Mouse (Mus musculus) lung, postnatal 0 days (tissue): Measurements from ENCODE around the gene Nup54. TPM values are rescaled to one million over a fixed set of nuclear protein-coding genes. Genes with fewer than 3 reads are reported as not detected.

Source experiments
- ATAC-seq: fragments of 200-750 bp; cut with Nextera tagmentation; 2 replicates; pipeline ENCODE4 v1.8.0; 2017; ENCODE audit warnings: moderate library complexity
- DNase-seq: peaks from one replicate; pipeline ENCODE4 v3.0.0-alpha.2; 2016; ENCODE audit warnings: low spot score
- H3K27ac ChIP-seq: fragments of 300-500 bp; sonication (generic); 2 replicates; pipeline ENCODE4 v1.5.1; 2014; ENCODE audit warnings: antibody characterized with exemption, mild to moderate bottlenecking, low read length, mixed read lengths
- H3K27me3 ChIP-seq: fragments of 300-500 bp; sonication (generic); replicated peaks from 2 replicates; pipeline ENCODE4 v1.6.1; 2014; ENCODE audit warnings: low read length, mixed read lengths; ENCODE audit not compliant: insufficient read depth
- H3K36me3 ChIP-seq: fragments of 300-500 bp; sonication (generic); 2 replicates; pipeline ENCODE4 v1.6.1; 2014; ENCODE audit warnings: low read length, mixed read lengths; ENCODE audit not compliant: insufficient read depth
- H3K4me1 ChIP-seq: fragments of 300-500 bp; sonication (generic); 2 replicates; pipeline ENCODE4 v1.6.1; 2014; ENCODE audit warnings: antibody characterized with exemption, low read depth, low read length, mixed read lengths; ENCODE audit not compliant: insufficient read depth
- H3K4me2 ChIP-seq: fragments of 300-500 bp; sonication (generic); replicated peaks from 2 replicates; pipeline ENCODE4 v1.6.1; 2014; ENCODE audit warnings: low read depth, mild to moderate bottlenecking, low read length, moderate library complexity, mixed read lengths
- H3K4me3 ChIP-seq: fragments of 300-500 bp; sonication (generic); 2 replicates; pipeline ENCODE4 v1.5.1; 2014; ENCODE audit warnings: low read depth, low read length
- H3K9ac ChIP-seq: fragments of 300-500 bp; sonication (generic); replicated peaks from 2 replicates; pipeline ENCODE4 v1.6.1; 2014; ENCODE audit warnings: low read depth, mild to moderate bottlenecking
- H3K9me3 ChIP-seq: fragments of 300-500 bp; sonication (generic); 2 replicates; pipeline ENCODE4 v1.6.1; 2016; ENCODE audit warnings: low read length, mixed read lengths
- CTCF ChIP-seq: IDR thresholded peaks from 2 replicates; pipeline ENCODE4 v1.5.1; 2016; ENCODE audit warnings: antibody characterized with exemption, mild to moderate bottlenecking
- EP300 ChIP-seq: IDR thresholded peaks from 2 replicates; pipeline ENCODE4 v1.6.1; 2016; ENCODE audit warnings: antibody characterized with exemption, mild to moderate bottlenecking, control low read depth
- WGBS: fragments of 180-500 bp; shearing (Covaris S2); extraction: QIAGEN DNeasy Blood & Tissue Kit; methylation state at CpG from one replicate; pipeline ENCODE4 v1.1.7; 2014; 5-methylcytosine and 5-hydroxymethylcytosine counted together
- polyA plus RNA-seq: library from polyadenylated mRNA; unstranded; fragments of >200 nt; fragmentation: Nextera tagmentation; extraction: Ambion mirVana; gene quantifications from 2 replicates; pipeline ENCODE4 v1.2.1, GENCODE M21; 2015

Gene Nup54
- polyA plus RNA-seq, 1 experiment from 2014 or later: 19.7 TPM

- 41% methylated on average over 8 of the region's 8 CpGs for WGBS
- no peak overlapping the region for H3K9ac ChIP-seq
- H3K27me3 ChIP-seq: no peaks in the 10 kb centered on the region
- ATAC-seq (peak; percentile 24; the same call in 1 of the 2 replicates), DNase-seq (peak; percentile 27)
- H3K4me2 ChIP-seq: no peak overlapping the region
- peak overlapping the region; percentile 20; the same call in 1 of the 2 replicates for H3K27ac ChIP-seq
- no peak for TF ChIP-seq CTCF
- no peak for TF ChIP-seq EP300
- peaks cover 3% of the 10 kb centered on the region; the same call in 1 of the 2 replicates for H3K4me1 ChIP-seq
- no peak overlapping the region for H3K4me3 ChIP-seq
- H3K9me3 ChIP-seq: no peaks in the 10 kb centered on the region
- H3K36me3 ChIP-seq: no peaks in the 10 kb centered on the region
Measured at GRCm38 (mm10) chr5:92467102-92467766, 32.2 kb upstream of the Nup54 start.

GRCm38 (mm10) chr5:92465511-92465910 is 30.5 kb upstream of the Nup54 start:
- ATAC-seq: no peak
- 86% methylated on average over 5 of the region's 5 CpGs for WGBS
- TF ChIP-seq CTCF: no peak
- no peak for TF ChIP-seq EP300

GRCm38 (mm10) chr5:92461321-92461720 is 26.3 kb upstream of the Nup54 start:
- TF ChIP-seq EP300 (no peak), CTCF (peak; percentile 91)
- peak; percentile 60 for ATAC-seq
- Histone ChIP-seq H3K36me3 (peaks cover 13% of the 10 kb centered on the region; the same call in 1 of the 2 replicates), H3K9ac (no peak overlapping the region), H3K27me3 (no peaks in the 10 kb centered on the region), H3K9me3 (no peaks in the 10 kb centered on the region), H3K27ac (no peak overlapping the region), H3K4me2 (no peak overlapping the region), H3K4me1 (no peaks in the 10 kb centered on the region), H3K4me3 (no peak overlapping the region)
- WGBS: 21% methylated on average over 5 of the region's 5 CpGs
- peak; percentile 80 for DNase-seq

More at GRCm38 (mm10) chr5:92465511-92465910, 30.5 kb upstream of the Nup54 start:
- no peak overlapping the region for H3K27ac ChIP-seq
- H3K27me3 ChIP-seq: no peaks in the 10 kb centered on the region
- H3K4me2 ChIP-seq: no peak overlapping the region
- H3K9ac ChIP-seq: no peak overlapping the region
- peaks cover 6% of the 10 kb centered on the region; the same call in 1 of the 2 replicates for H3K36me3 ChIP-seq
- no peaks in the 10 kb centered on the region for H3K4me1 ChIP-seq
- H3K4me3 ChIP-seq: no peak overlapping the region
- H3K9me3 ChIP-seq: no peaks in the 10 kb centered on the region
- no peak for DNase-seq

- Histone ChIP-seq H3K9me3 (no peaks in the 10 kb centered on the region), H3K27me3 (no peaks in the 10 kb centered on the region), H3K36me3 (peaks cover 25% of the 10 kb centered on the region), H3K4me3 (no peak overlapping the region), H3K4me1 (no peaks in the 10 kb centered on the region), H3K27ac (no peak overlapping the region), H3K9ac (no peak overlapping the region), H3K4me2 (no peak overlapping the region)
- WGBS: 53% methylated on average over 5 of the region's 5 CpGs
- no peak for DNase-seq
- TF ChIP-seq EP300 (no peak), CTCF (no peak)
- no peak for ATAC-seq
Measured at GRCm38 (mm10) chr5:92458726-92459125, 23.7 kb upstream of the Nup54 start.

- no peak for ATAC-seq
- no peak overlapping the region for H3K4me3 ChIP-seq
- H3K36me3 ChIP-seq: peaks cover 34% of the 10 kb centered on the region
- no peak overlapping the region for H3K9ac ChIP-seq
- TF ChIP-seq CTCF (no peak), EP300 (no peak)
- H3K27ac ChIP-seq: no peak overlapping the region
- no peak overlapping the region for H3K4me2 ChIP-seq
- no peak for DNase-seq
- H3K27me3 ChIP-seq: no peaks in the 10 kb centered on the region
- WGBS: 66% methylated on average over 2 of the region's 2 CpGs
- H3K9me3 ChIP-seq: no peaks in the 10 kb centered on the region
- no peaks in the 10 kb centered on the region for H3K4me1 ChIP-seq
Measured at GRCm38 (mm10) chr5:92457410-92457809, 22.4 kb upstream of the Nup54 start.

- WGBS: 89% methylated on average over 5 of the region's 5 CpGs
- Histone ChIP-seq H3K9me3 (no peaks in the 10 kb centered on the region), H3K4me2 (no peak overlapping the region), H3K9ac (no peak overlapping the region), H3K27me3 (no peaks in the 10 kb centered on the region), H3K4me3 (no peak overlapping the region), H3K27ac (no peak overlapping the region), H3K4me1 (no peaks in the 10 kb centered on the region), H3K36me3 (peaks cover 57% of the 10 kb centered on the region)
- DNase-seq (no peak), ATAC-seq (no peak)
- TF ChIP-seq CTCF: no peak
- no peak for TF ChIP-seq EP300
Measured at GRCm38 (mm10) chr5:92452876-92453275, 17.9 kb upstream of the Nup54 start.

- DNase-seq: no peak
- no peak overlapping the region for H3K9ac ChIP-seq
- H3K27ac ChIP-seq: no peak overlapping the region
- no peak overlapping the region for H3K4me2 ChIP-seq
- 95% methylated on average over 5 of the region's 5 CpGs for WGBS
- TF ChIP-seq EP300: no peak
- TF ChIP-seq CTCF: no peak
- ATAC-seq: no peak
- no peaks in the 10 kb centered on the region for H3K9me3 ChIP-seq
- no peaks in the 10 kb centered on the region for H3K4me1 ChIP-seq
- no peaks in the 10 kb centered on the region for H3K27me3 ChIP-seq
- peaks cover 69% of the 10 kb centered on the region for H3K36me3 ChIP-seq
- H3K4me3 ChIP-seq: no peak overlapping the region
Measured at GRCm38 (mm10) chr5:92446736-92447135, 11.7 kb upstream of the Nup54 start.
